Mouse (Mus musculus) embryonic stem cell, embryonic (primary cell): Measurements from ENCODE around the gene Alk.
"Not testable (repeated sequence)": the region's sequence is repeated elsewhere in the genome, so short reads cannot be mapped to it uniquely, and the experiment has no call there.

Experiments
- CTCF ChIA-PET, 4 experiments: fragments of 300-600 bp in 2 of 4; fragments of 350-600 bp in 2 of 4; sonication (Branson Sonifier 250); formaldehyde crosslinking; loops; one replicate each; lab custom pipeline; 2022; ENCODE audit warnings: inconsistent platforms in 2 of 4; lab: Charles Lee
- POLR2A ChIA-PET, 4 experiments: fragments of 300-600 bp in 2 of 4; fragments of 350-600 bp in 2 of 4; sonication (Branson Sonifier 250); formaldehyde crosslinking; loops; one replicate each; lab custom pipeline; 2022; ENCODE audit warnings: antibody characterized with exemption in 4 of 4, inconsistent platforms in 1 of 4; lab: Charles Lee

Alk gene

DNA sequence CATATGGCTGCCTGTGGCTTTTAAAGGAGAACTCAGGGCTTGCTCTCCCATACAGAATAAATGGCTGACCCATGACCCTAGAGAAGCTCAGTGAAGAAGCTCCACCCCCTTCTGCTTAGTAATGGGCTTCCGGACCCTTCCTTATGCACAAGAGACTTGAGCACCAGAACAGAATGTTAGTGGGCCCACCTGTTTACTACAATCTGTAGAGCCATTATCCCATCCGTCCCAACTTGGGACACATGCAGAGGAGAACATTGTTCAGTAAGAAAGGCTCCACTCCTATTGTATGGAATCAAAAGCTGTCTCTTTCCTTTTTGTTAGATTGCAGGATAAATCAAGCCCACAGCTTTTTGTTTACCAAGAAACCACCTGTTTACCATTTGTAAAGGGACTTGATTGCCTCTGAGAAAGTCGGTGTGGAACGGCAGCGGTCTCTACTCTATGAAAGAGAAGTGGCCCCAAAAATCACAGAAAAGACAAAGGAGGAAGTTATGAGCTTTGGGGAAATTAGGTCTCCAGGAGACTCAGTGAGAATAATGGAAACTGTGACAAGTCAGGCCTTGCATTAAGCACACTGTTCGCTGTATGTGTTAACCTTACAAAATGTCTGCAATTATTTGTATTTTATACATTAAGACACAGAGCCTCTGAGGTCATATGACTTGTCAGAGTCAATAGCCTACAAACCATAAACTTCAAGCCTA, 47.2 kb downstream of the Alk start:
- POLR2A ChIA-PET: interaction anchor here in 3 of 4 experiments (0.6 to 1.4 kb wide), 7 partner anchors 9 to 67 kb away, joined by 3 to 7 read pairs (median 3); no protein-coding TSS in a partner anchor
- CTCF ChIA-PET: no interaction called here

DNA sequence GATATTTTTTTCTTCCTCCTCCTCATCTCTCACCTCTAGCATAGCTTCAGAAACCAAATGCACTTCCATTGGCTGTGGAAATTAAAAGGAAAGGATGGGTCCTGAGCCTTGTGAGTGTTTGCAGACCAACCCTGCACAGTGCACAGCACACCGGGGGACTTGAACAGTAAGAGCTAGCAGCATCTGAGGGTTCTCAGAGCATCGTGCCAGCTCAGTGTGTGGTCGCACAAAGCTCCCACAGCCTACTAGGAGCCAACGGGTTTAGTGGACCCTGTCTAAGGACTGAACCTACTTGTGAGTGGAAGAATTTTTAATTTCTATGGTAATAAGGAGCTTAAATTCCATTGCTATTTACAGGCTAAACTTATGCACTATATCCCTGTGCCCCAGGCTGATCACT, 58.2 kb downstream of the Alk start:
- ChIA-PET POLR2A (no interaction called here), CTCF (no interaction called here)

DNA sequence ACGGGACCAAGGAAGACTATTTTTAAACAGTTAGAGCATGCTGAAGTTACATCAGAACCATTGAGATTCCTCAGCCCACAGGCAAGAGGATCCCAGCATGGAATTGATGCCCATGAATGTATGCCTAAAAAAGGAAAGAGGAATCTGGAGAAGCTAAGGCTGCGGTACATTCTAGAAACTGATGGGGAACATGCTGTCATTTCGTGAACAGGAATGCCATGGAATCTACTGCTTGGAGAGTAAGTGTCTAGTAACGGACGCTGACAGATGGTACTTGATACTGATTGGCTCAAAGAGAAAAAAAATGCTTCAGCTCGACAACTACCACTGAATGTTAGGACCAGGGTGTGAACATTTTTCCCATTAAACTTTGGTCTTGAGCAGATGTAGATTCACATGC, 69.1 kb downstream of the Alk start:
- CTCF ChIA-PET: no interaction called here
- POLR2A ChIA-PET: no interaction called here

DNA sequence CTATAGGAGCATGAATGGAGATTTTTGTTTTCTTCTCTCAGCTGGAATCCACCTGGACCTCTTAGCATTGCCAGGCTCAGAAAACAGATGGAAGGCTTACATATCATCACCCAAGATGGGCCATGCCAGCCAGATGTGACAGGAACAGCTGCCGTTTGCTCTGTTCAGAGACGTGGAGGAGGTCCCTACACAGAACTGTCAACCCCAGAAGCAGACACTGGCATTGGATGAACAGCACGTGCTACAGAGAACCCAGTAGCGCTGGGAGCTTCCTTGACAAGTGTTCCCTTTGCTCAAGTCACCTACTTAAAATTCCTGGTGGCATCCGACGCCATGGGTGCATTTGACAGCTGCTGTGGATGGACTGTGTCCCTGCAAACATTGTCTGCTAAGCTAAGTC, 72.2 kb downstream of the Alk start:
- POLR2A ChIA-PET: interaction anchor here in 2 of 4 experiments (0.6 to 1.2 kb wide), 2 partner anchors 25 to 789 kb away, joined by 3 read pairs; no protein-coding TSS in a partner anchor
- CTCF ChIA-PET: no interaction called here

DNA sequence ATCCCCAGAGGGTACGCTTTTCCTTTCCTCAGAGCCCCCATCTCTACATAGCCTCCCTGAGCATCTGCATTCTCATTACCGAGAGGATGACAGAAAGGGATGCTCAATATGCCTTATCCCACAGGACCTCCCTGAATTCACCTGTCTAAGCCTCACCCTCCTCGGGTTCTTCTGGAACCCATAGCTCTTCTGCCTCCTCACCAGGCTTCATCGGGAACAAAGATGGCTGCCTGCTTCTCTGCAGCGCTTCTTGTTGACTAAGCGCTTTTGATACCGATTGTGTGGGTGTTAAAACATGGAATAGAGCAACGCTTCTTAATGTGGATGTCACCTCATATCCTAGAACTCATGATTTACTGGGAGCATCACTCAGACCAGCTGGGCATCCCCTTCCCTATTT, 75.9 kb downstream of the Alk start:
- POLR2A ChIA-PET: no interaction called here
- CTCF ChIA-PET: no interaction called here

DNA sequence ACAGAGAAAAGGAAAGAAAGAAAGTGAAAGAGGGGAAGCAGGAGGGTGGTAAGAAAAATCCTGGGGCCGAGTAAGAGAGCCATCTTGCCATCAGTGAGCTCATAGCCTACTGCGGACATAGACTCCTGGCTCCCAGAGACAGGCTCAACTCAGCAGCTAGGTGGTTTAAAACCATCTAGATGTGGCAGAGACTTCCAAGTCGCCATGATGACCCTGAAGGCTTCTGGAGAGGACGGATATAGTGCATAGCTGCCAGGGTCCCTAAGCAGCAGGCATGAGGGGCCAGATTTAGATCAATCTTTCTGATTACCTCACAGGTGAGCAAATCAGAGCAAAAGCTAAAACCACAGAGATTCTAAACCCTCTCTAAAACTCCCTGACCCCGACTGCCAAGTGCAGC, 76.9 kb downstream of the Alk start:
- POLR2A ChIA-PET: no interaction called here
- CTCF ChIA-PET: no interaction called here

DNA sequence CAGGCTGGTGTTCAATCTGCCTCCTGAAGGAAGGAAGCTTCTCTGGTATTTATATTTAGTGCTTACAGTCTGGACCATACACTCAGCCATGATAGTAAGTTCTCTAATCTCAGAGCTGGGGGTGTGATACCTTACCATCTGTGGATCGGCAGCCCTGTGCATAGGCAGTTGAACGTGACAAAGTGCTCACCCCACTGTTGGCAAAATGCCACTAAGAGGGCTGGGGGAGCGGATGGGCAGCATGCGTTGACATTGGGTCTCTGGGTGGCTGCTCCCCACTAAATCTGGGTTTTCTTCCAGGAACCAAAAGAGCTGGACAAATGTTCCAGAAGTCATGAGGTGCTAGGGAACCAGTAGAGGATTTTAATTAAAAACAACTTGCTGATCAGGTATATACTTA, 78.1 kb downstream of the Alk start:
- ChIA-PET CTCF (no interaction called here), POLR2A (no interaction called here)

DNA sequence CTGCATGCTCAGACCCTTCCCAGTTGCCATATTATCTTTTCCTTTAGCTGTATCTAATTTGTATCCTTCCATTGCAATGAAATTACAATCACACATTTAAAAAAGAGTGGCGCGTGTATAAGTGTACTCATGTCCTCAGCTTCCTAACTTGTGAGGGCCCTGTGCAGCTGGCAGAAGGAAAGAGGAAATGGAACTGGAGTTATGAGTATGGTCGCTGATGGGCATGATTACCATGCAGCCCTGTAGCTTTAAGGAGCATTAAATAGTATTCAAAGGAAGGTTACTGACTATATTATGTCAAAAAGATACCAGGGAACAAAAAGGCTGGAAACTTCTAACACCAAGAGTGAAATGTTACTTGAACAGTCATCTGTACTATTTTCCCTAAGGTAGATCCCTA, 79.6 kb downstream of the Alk start:
- POLR2A ChIA-PET: no interaction called here

DNA sequence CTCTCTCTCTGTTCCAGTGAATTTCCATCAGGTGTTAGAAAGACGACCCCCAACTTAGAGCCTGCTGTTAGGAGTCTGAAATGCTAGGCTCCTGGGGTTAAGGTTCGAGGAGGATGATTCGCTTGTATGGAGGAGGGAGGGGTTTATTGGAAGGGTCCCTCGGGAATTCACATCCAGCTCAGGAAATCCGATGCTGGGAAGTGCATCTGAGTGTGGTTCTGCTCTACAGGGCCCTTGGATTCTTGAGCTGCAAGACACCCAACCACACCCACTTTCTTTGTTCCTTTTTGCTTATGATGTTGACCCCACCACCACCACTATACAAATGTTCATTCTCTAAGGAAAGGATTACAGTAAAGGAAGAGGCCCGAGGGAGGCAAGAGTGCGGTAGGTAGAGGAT, 81.4 kb downstream of the Alk start:
- CTCF ChIA-PET: interaction anchor here in 3 of 4 experiments (0.6 to 1.1 kb wide), 8 partner anchors 9 to 1378 kb away, joined by 3 to 5 read pairs (median 3); no protein-coding TSS in a partner anchor
- POLR2A ChIA-PET: interaction anchor here in 1 of 4 experiments (0.8 kb wide), 1 partner anchor 38 kb away, joined by 4 read pairs; no protein-coding TSS in a partner anchor

More for the DNA sequence above, 79.6 kb downstream of the Alk start:
- CTCF ChIA-PET: no interaction called here

DNA sequence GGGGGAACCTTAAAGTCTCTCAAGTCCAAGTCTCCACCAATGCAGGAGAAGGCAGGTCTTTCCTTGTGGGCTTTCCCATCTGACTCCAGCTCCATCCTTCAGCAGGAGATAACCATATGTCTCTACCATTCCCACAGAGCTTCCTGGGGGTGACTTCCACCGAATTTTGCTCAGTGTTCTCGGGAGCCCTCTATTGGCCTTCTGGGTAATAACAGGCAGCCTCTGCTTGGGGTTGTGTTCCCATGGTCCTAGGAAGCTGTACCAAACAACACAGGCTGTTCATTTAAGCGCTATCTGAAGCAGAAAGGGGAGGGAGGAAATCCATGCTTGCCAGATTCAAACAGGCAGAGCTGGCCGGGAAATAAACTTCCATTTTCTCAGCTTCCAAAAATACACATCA, 82.0 kb downstream of the Alk start:
- ChIA-PET POLR2A (interaction anchor here in 1 of 4 experiments (0.6 kb wide), 1 partner anchor 35 kb away, joined by 3 read pairs; no protein-coding TSS in a partner anchor), CTCF (interaction anchor here (0.6 to 1.1 kb wide), 11 partner anchors 9 to 1379 kb away, joined by 3 to 5 read pairs (median 3); no protein-coding TSS in a partner anchor)

DNA sequence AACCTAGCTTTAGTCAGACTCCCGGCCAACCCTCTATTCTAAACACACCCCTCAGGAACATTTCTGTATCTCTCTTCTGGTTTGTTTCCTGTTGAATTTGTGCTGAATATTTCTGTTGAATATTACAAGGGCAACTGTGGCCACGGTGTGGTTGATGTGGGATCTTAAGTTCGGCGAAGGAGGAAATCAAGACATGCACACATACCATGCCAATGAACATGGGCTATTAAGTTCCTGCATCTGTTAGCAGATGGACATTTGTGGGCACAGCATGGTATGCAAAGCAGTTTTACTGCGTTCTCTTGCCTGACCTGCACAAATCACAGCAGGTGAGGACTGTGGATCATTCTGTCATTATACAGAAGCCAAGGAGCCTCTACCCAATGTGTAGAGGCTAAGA, 83.1 kb downstream of the Alk start:
- CTCF ChIA-PET: no interaction called here
- POLR2A ChIA-PET: no interaction called here

DNA sequence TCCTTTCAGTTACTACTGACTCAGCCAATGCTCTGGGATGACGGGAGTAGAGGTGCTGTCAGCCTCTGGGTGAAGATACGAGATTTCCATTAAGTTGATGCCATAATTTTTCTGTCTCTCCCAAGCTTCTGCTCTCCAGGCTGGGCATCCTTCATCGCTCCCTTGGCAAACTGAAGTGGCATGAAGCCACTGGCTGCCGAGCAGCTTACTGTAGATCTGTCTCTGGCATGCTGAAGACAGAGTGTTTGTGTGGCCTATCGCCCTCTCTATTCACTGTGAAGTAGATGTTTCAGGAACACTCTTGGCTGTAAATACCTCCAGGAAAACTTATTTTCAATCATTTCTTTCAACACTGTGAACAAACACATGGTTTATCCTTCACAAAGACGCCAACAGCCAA, 93.7 kb downstream of the Alk start:
- ChIA-PET CTCF (no interaction called here), POLR2A (no interaction called here)

DNA sequence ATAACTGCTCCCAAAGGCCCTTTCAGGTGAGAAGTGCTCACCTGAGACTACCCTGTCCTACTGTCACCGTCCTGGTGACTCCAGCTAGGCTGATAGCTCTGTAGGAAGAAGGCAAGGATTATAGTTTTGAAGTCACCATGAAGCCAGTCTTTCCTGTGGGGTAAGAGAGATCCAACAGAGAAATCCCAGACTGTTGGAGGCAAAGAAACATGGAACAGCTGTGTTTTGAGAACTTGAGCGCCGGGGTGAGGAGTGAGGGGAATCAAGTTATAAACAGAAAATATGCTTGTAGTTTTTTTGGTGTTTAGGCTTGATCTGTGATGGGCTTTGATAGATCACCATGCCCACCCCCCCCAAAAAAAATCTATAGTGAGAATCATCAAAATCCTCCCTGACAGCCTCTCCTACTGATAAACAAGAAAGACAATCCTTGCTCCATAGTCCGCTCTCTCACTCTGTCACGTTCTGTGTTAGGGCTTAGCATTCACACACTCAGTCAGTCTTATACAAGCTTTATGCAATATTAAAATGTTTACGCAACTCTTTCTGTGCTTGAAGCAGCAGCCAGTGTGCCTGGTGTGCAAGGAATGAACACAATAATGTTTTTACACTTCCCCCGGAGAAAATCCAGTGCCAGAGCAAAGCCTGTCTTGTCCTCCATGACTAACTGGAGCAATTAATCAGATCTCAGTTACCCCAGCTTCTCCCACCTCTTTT, 95.6 kb downstream of the Alk start:
- CTCF ChIA-PET: no interaction called here
- POLR2A ChIA-PET: interaction anchor here in 1 of 4 experiments (1.1 kb wide), 1 partner anchor 49 kb away, joined by 3 read pairs; no protein-coding TSS in a partner anchor

DNA sequence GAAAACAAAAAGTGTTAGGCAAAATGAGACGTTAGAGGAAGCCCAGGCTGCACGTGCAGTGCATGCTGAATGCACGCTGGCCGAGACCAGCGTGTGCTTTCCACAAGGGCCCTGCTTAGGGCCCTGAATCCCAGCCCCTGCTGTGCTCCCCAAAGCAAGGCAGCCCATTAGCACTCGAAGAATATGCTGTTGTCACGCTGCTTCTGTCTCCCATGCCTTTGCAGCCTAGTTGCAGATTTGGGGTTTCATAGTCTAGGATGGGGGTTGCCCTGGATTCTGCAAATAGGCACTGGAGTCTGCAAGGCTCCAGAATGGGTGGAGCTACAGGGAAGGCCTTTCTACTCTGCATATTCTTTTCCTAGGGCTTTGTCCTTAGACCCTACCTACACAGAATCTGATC, 99.2 kb downstream of the Alk start:
- CTCF ChIA-PET: no interaction called here

DNA sequence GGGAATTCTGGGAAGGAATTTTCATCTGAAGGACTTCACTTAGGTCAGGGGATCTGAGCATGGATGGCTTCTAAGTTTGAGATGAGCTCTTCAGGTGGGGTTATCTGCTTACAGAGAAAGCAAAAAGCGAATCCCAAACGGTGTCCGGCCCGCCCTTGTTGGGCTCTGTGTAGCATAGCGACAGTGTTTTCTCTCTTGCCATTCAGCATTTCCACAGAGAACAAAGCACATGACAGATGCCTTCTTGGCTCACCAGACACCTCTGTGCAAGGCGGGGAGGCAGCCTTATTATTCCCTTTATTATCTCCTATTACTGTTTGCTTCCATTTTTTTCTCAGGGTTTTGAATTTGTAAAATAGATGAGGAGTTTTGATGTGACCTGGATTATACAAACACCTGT, 99.8 kb downstream of the Alk start:
- CTCF ChIA-PET: no interaction called here
- POLR2A ChIA-PET: no interaction called here

More for the DNA sequence above, 99.2 kb downstream of the Alk start:
- POLR2A ChIA-PET: no interaction called here

DNA sequence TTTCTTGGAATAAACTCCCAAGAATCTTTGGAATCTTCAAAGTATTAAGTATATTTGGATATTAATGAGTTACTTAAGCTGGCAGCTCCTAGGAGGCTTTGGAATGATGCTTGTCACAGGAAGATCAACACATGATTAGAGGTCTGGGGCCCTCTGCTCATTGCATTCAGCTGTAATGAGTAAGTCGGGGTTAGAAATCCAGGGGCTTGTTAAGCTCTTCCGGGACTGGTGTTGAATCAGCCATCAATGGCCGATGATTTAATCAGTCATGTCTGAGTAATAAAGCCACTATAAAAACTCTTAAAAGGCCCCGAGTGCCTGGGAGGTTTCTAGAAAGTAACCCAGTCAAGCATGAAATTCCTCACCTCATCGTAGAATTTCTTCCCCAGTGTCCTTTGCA, 109.0 kb downstream of the Alk start:
- CTCF ChIA-PET: no interaction called here
- POLR2A ChIA-PET: no interaction called here

DNA sequence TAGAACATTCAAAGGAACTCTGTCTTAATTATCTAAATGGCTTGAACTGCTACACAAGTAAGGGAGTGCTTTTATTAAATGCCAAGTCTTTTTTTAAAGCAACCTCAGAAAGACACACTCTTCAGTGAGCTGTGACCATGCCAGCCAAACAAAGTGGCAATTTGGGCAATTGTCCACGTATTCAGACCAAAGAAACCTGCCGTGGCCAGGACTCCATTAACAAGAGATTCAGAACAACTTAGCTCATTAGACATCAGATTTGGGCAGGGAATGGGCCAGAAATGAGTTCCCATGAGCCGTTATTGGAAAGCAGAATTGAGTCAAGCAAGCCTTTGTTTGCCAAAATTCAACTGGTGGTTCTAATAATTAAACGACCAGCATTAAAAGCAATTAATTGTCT, 118.8 kb downstream of the Alk start:
- ChIA-PET POLR2A (no interaction called here), CTCF (no interaction called here)

DNA sequence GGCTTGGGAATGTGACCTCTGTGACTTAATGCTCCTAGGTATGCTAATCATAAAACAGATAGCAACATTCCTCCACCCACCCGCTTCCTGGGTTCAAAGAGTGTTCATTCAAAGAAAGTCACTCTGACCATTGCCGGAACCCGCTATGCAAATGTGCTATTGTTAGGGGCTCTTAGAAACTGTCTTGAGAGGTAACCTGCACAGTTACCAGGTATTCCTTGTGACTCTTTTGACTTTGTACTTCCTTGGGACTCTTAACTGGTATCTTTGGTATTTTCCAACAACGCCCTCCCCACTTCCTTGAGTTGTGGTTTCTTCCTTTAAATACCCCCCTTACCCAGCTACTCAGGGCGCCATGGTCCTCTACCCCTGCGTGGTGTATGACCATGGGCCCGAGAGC, 125.2 kb downstream of the Alk start:
- CTCF ChIA-PET, POLR2A ChIA-PET: not testable (repeated sequence)

DNA sequence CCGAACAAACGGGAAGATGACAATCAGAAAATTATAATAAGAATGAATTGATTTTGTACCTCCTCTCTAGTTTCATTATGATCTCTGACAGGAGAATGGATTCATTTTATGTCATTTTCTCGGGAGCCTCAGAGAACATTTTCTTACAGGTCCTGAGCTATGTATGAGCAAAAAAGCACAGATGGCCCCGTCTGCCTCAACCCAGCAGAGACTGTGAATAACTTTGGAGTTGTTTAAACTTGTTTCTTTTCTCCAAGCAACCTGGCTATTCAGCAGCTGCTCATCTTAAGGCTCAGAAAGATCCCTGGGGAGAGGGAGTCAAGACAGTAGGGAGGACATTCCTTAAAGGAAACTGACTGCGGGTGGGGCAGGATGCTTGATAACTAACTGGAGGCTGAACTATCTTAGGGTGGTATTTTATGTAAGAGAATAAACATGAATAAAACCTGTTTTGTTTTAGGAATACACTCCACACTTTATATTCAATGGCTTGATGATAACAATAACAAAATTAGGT, 126.5 kb downstream of the Alk start:
- POLR2A ChIA-PET: interaction anchor here in 1 of 4 experiments (0.6 kb wide), 1 partner anchor 761 kb away, joined by 3 read pairs; no protein-coding TSS in a partner anchor
- CTCF ChIA-PET: no interaction called here

DNA sequence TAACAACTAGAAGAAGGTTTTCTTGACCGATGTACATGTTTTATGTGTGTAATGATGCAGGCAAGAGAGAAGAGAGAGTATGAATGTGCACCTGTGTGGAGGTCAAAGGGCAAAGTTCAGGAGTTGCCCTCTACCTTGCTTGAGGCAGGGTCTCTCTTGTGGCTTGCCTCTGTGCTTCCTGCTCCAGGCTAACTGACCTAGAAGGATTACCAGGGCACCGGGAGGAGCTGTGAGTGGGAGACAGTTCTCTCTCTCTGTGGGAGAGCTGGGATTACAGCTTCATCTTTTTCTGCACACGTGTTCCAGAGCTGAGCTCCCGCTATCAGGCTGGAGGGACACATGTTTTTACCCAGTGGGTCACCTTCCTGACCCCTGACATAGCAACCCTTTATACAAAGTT, 127.5 kb downstream of the Alk start:
- ChIA-PET CTCF (no interaction called here), POLR2A (no interaction called here)
